Mouse (Mus musculus) frontal cortex, postnatal 25 days (tissue): ENCODE measurements around the gene Vmn1r163.
"Not testable (repeated sequence)": the region's sequence is repeated elsewhere in the genome, so short reads cannot be mapped to it uniquely, and the experiment has no call there.

Experiments
- DNase-seq, 2 experiments: peaks; one replicate each; pipeline ENCODE4 v3.0.0; 2022; ENCODE audit warnings: low spot score in 2 of 2

Vmn1r163 gene

GRCm38 (mm10) chr7:23055240-23055639 lies at the start of gene Vmn1r163:
TSS of gene Vmn1r163 (plus strand) at chr7:23055540.
- DNase-seq, result not testable (repeated sequence)

DNA sequence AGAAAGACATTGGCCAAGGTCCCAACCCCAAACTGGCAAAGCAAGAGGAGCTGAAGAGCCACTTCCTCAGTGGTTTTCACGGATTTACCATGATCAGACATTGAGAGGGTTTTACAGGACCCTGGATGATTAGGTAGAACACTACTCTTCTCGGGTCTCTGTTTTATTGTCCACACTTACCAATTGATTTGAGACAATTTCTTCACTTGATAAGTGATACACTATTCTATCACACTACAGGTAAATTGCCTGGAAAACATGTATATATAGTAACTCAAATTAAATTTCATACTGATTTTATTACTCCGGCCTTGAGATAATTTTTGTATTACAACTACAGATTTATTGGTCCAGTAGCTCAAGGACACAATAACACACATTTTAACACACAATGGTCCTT lies 35.5 kb upstream of the Vmn1r163 start, which contains the start of gene Gm4216:
Gene Gm4216, minus strand, starts transcription at position 101 of the 400 bp plus-strand sequence.
- not testable (repeated sequence) for DNase-seq

- not testable (repeated sequence) for DNase-seq
These were observed 12.0 kb downstream of the Vmn1r163 start, which contains the start of gene Gm8720 for GRCm38 (mm10) chr7:23067356-23067755. TSS of gene Gm8720 (minus strand) at chr7:23067456.
